Mouse (Mus musculus): ENCODE results near the gene 2010315B03Rik. TPM values are rescaled to one million over a fixed set of nuclear protein-coding genes. Genes with fewer than 3 reads are reported as not detected.

Gene 2010315B03Rik
- 2.5 and 2.8 TPM in 2 replicates for polyA plus RNA-seq (2012; rRNA removed)

DNA sequence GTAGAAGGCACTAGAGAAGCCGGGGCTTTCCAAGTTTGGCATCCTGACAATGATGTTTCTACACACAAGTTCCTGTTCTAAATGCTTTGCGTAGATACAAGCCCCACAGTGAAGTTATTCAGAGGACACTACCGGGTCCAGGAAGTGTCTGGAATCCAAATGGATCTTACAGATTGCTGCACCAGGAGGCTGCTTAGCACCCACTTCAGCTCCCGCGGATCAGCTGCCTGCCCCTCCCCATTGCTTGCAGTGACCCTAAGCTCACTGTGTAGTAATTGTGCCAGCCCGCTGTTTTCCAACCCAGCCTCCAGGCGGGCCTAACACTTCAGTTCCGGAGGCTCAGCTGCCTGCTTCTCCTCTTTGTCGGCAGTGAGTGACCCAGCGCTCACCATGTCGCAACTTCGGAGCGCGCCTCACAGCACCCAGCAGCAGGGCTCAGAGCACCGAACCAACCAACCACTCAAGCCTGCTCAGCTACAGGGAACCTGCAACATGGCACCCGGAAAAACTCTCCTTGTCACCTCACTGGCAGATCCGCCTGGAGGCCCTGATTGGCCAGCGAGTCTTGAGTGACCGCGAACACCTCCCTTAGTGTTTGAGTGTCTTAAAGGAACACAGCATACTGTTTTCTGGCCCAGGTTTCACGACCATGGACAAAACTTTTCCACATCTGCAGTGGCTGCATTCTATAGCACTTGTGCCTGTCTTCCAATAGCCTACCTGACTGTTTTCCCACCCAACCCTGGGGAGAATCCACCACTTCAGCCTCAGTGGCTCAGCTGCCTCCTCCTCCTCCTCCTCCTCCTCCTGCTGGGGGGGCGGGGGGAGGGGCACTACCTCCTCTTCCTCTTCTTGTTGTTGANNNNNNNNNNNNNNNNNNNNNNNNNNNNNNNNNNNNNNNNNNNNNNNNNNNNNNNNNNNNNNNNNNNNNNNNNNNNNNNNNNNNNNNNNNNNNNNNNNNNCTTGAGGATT lies at the start of gene 2010315B03Rik:
Gene 2010315B03Rik, minus strand, starts transcription at position 526 of the 972 bp plus-strand sequence.

Other genes with a start within 250 kb of the 2010315B03Rik start
- gene Ccr2, start 210.7 kb downstream of the 2010315B03Rik start, polyA plus RNA-seq (2012; rRNA removed): 0.59 and 0.65 TPM in 2 replicates
- gene Ccr5, start 191.2 kb downstream of the 2010315B03Rik start, polyA plus RNA-seq (2012; rRNA removed): 0.17 and 0.23 TPM in 2 replicates
- 284 and 375 TPM in 2 replicates for gene Ppp2r3d, start 164.2 kb upstream of the 2010315B03Rik start, polyA plus RNA-seq (2012; rRNA removed)
- gene Gm21836, start 181.1 kb upstream of the 2010315B03Rik start, polyA plus RNA-seq (2012; rRNA removed): not detected in 2 replicates

Data from colon, adult 2 months (tissue).